Mouse (Mus musculus) G1E (cell line): ENCODE measurements around the gene Mterf1a.

Experiments
- CTCF ChIP-seq: IDR thresholded peaks from 2 replicates; pipeline ENCODE4 v1.5.1; 2012; ENCODE audit warnings: low read depth, low read length, inconsistent platforms, mixed read lengths
- GATA1 ChIP-seq: IDR thresholded peaks from 2 replicates; pipeline ENCODE4 v1.6.1; 2012; ENCODE audit warnings: borderline replicate concordance, low read length, inconsistent platforms, mixed read lengths
- POLR2AphosphoS5 ChIP-seq: IDR thresholded peaks from 2 replicates; pipeline ENCODE4 v1.6.1; 2012; ENCODE audit warnings: low read depth, low read length, inconsistent platforms; ENCODE audit not compliant: insufficient replicate concordance

DNA sequence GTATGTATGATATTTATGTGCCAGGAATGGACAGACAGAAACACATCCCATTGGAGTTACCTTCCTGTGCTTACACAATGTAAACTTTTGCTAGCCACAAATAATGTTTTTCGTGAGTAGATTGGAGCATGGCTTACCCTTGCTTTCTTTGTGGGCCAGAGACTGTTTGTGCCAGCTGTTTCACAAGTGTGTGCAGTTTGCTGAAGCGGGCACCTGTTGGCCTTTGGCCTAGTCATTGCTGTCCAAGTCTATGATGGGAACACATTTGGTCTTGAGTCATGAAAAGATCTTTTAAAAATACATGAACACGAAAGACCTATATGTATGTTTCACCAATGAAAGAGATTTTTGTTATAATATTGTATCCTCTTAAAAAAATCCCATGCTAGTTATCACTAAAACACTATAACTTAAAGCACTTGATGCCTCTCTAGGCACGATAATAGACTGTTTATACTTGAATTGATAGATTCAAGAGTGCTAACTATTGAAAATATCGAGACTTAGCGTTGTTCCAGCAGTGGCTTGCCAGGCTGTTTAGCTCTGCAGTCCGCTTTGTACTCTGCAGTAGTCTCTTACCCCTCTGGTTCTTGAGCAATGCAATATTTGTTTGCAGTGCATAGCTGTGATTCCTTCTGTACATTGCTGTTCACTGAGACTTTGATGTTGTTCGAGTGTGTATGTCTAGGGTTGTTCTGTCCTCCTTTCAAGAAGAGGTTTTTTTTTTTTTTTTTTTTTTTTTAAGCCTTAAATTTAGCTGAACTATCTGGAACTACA lies 42.2 kb upstream of the Mterf1a start:
- TF ChIP-seq CTCF (no peak), POLR2AphosphoS5 (no peak), GATA1 (no peak)
